Mouse (Mus musculus): ENCODE results near the gene A2ml1. TPM values are rescaled to one million over a fixed set of nuclear protein-coding genes. Genes with fewer than 3 reads are reported as not detected.

A2ml1 gene
- total and polyA plus RNA-seq, 2 experiments from 2014 or later: 1.6 to 13.8 TPM

GRCm38 (mm10) chr6:128505676-128506236 is 75.7 kb downstream of the A2ml1 start:
- Histone ChIP-seq H3K36me3 (ENCODE audit: insufficient read depth, low read length) (no peaks in the 10 kb centered on the region), H3K9ac (replicated peaks; ENCODE audit: low read length) (no peak overlapping the region), H3K9me3 (ENCODE audit: low read length) (no peaks in the 10 kb centered on the region), H3K27me3 (ENCODE audit: insufficient read depth, low read length) (no peaks in the 10 kb centered on the region), H3K27ac (no peak overlapping the region), H3K4me1 (ENCODE audit: insufficient read depth, low read length) (no peaks in the 10 kb centered on the region), H3K4me2 (ENCODE audit: low read depth, low read length) (no peak overlapping the region), H3K4me3 (ENCODE audit: low read length) (no peak overlapping the region)
- DNase-seq (ENCODE audit: low spot score): no peak
- ATAC-seq: no peak
- 91% methylated on average over 2 of the region's 2 CpGs for WGBS
- TF ChIP-seq CTCF (IDR thresholded peaks at IDR 0.05; ENCODE audit: low read depth): no peak

GRCm38 (mm10) chr6:128504743-128505142 is 76.7 kb downstream of the A2ml1 start:
- DNase-seq (ENCODE audit: low spot score): no peak
- H3K4me3 ChIP-seq (ENCODE audit: low read length): no peak overlapping the region
- TF ChIP-seq CTCF (IDR thresholded peaks at IDR 0.05; ENCODE audit: low read depth): no peak
- no peak overlapping the region for H3K27ac ChIP-seq
- no peaks in the 10 kb centered on the region for H3K27me3 ChIP-seq (ENCODE audit: insufficient read depth, low read length)
- no peak overlapping the region for H3K9ac ChIP-seq (replicated peaks; ENCODE audit: low read length)
- no peaks in the 10 kb centered on the region for H3K36me3 ChIP-seq (ENCODE audit: insufficient read depth, low read length)
- no peaks in the 10 kb centered on the region for H3K9me3 ChIP-seq (ENCODE audit: low read length)
- H3K4me1 ChIP-seq (ENCODE audit: insufficient read depth, low read length): no peaks in the 10 kb centered on the region
- H3K4me2 ChIP-seq (ENCODE audit: low read depth, low read length): no peak overlapping the region
- WGBS: 69% methylated on average over 5 of the region's 5 CpGs
- no peak for ATAC-seq

GRCm38 (mm10) chr6:128495346-128495745 is 86.1 kb downstream of the A2ml1 start:
- TF ChIP-seq CTCF (IDR thresholded peaks at IDR 0.05; ENCODE audit: low read depth): no peak
- ATAC-seq: no peak
- no peaks in the 10 kb centered on the region for H3K27me3 ChIP-seq (ENCODE audit: insufficient read depth, low read length)
- WGBS: 47% methylated on average over 1 of the region's 1 CpGs
- H3K4me2 ChIP-seq (ENCODE audit: low read depth, low read length): no peak overlapping the region
- no peaks in the 10 kb centered on the region for H3K9me3 ChIP-seq (ENCODE audit: low read length)
- H3K36me3 ChIP-seq (ENCODE audit: insufficient read depth, low read length): no peaks in the 10 kb centered on the region
- no peak for DNase-seq (ENCODE audit: low spot score)
- H3K9ac ChIP-seq (replicated peaks; ENCODE audit: low read length): no peak overlapping the region
- H3K4me3 ChIP-seq (ENCODE audit: low read length): no peak overlapping the region
- H3K4me1 ChIP-seq (ENCODE audit: insufficient read depth, low read length): no peaks in the 10 kb centered on the region
- no peak overlapping the region for H3K27ac ChIP-seq

- Histone ChIP-seq H3K9ac (replicated peaks; ENCODE audit: low read length) (no peak overlapping the region), H3K27ac (no peak overlapping the region), H3K36me3 (ENCODE audit: insufficient read depth, low read length) (no peaks in the 10 kb centered on the region), H3K27me3 (ENCODE audit: insufficient read depth, low read length) (no peaks in the 10 kb centered on the region), H3K4me2 (ENCODE audit: low read depth, low read length) (no peak overlapping the region), H3K4me1 (ENCODE audit: insufficient read depth, low read length) (no peaks in the 10 kb centered on the region), H3K9me3 (ENCODE audit: low read length) (no peaks in the 10 kb centered on the region), H3K4me3 (ENCODE audit: low read length) (no peak overlapping the region)
- 69% methylated on average over 15 of the region's 15 CpGs for WGBS
- ATAC-seq (no peak), DNase-seq (ENCODE audit: low spot score) (no peak)
- no peak for TF ChIP-seq CTCF (IDR thresholded peaks at IDR 0.05; ENCODE audit: low read depth)
These were observed 86.6 kb downstream of the A2ml1 start for GRCm38 (mm10) chr6:128494646-128495331.

GRCm38 (mm10) chr6:128491916-128492315 is 89.5 kb downstream of the A2ml1 start:
- Histone ChIP-seq H3K4me2 (ENCODE audit: low read depth, low read length) (no peak overlapping the region), H3K36me3 (ENCODE audit: insufficient read depth, low read length) (no peaks in the 10 kb centered on the region), H3K4me3 (ENCODE audit: low read length) (no peak overlapping the region), H3K27me3 (ENCODE audit: insufficient read depth, low read length) (no peaks in the 10 kb centered on the region), H3K9me3 (ENCODE audit: low read length) (no peaks in the 10 kb centered on the region), H3K9ac (replicated peaks; ENCODE audit: low read length) (no peak overlapping the region), H3K27ac (no peak overlapping the region), H3K4me1 (ENCODE audit: insufficient read depth, low read length) (no peaks in the 10 kb centered on the region)
- 70% methylated on average over 4 of the region's 4 CpGs for WGBS
- ATAC-seq (peak; percentile 72), DNase-seq (ENCODE audit: low spot score) (peak; percentile 8)
- TF ChIP-seq CTCF (IDR thresholded peaks at IDR 0.05; ENCODE audit: low read depth): no peak

GRCm38 (mm10) chr6:128490141-128490540 is 91.3 kb downstream of the A2ml1 start:
- no peaks in the 10 kb centered on the region for H3K36me3 ChIP-seq (ENCODE audit: insufficient read depth, low read length)
- ATAC-seq: no peak
- WGBS: 96% methylated on average over 10 of the region's 10 CpGs

More at GRCm38 (mm10) chr6:128490141-128490540, 91.3 kb downstream of the A2ml1 start:
- no peaks in the 10 kb centered on the region for H3K27me3 ChIP-seq (ENCODE audit: insufficient read depth, low read length)
- H3K4me3 ChIP-seq (ENCODE audit: low read length): no peak overlapping the region
- no peak overlapping the region for H3K27ac ChIP-seq
- DNase-seq (ENCODE audit: low spot score): no peak
- H3K9me3 ChIP-seq (ENCODE audit: low read length): no peaks in the 10 kb centered on the region
- no peaks in the 10 kb centered on the region for H3K4me1 ChIP-seq (ENCODE audit: insufficient read depth, low read length)
- no peak for TF ChIP-seq CTCF (IDR thresholded peaks at IDR 0.05; ENCODE audit: low read depth)
- no peak overlapping the region for H3K4me2 ChIP-seq (ENCODE audit: low read depth, low read length)
- no peak overlapping the region for H3K9ac ChIP-seq (replicated peaks; ENCODE audit: low read length)

Other genes with a start within 250 kb of the A2ml1 start
- 12.8 and 16.4 TPM in 2 replicates for gene Tulp3, start 225.8 kb downstream of the A2ml1 start, total RNA-seq (2014; rRNA removed)
- gene Tulp3, start 225.8 kb downstream of the A2ml1 start, polyA plus RNA-seq (2015; fragmentation: Nextera tagmentation; extraction: Ambion mirVana): 15.8 and 17.5 TPM in 2 replicates
- 22.8 and 23.1 TPM in 2 replicates for gene Rhno1, start 218.7 kb downstream of the A2ml1 start, total RNA-seq (2014; rRNA removed)
- gene Rhno1, start 218.7 kb downstream of the A2ml1 start, polyA plus RNA-seq (2015; fragmentation: Nextera tagmentation; extraction: Ambion mirVana): 53.9 and 55.2 TPM in 2 replicates
- 9.7 and 14.4 TPM in 2 replicates for gene Foxm1, start 218.6 kb downstream of the A2ml1 start, total RNA-seq (2014; rRNA removed)
- gene Foxm1, start 218.6 kb downstream of the A2ml1 start, polyA plus RNA-seq (2015; fragmentation: Nextera tagmentation; extraction: Ambion mirVana): 7.2 and 7.5 TPM in 2 replicates
- gene Tex52, start 206.2 kb downstream of the A2ml1 start, total RNA-seq (2014; rRNA removed): 1.4 TPM in 1 of 2 replicates, not detected in the other
- 0.20 and 0.25 TPM in 2 replicates for gene Tex52, start 206.2 kb downstream of the A2ml1 start, polyA plus RNA-seq (2015; fragmentation: Nextera tagmentation; extraction: Ambion mirVana)
- gene Gm44596, start 206.1 kb downstream of the A2ml1 start, total RNA-seq (2014; rRNA removed): not detected in 2 replicates
- not detected in 2 replicates for gene Gm44596, start 206.1 kb downstream of the A2ml1 start, polyA plus RNA-seq (2015; fragmentation: Nextera tagmentation; extraction: Ambion mirVana)
- 8.4 and 13.5 TPM in 2 replicates for gene Nrip2, start 182.3 kb downstream of the A2ml1 start, total RNA-seq (2014; rRNA removed)
- gene Nrip2, start 182.3 kb downstream of the A2ml1 start, polyA plus RNA-seq (2015; fragmentation: Nextera tagmentation; extraction: Ambion mirVana): 9.8 and 10.8 TPM in 2 replicates
- 33.7 and 80.8 TPM in 2 replicates for gene Itfg2, start 156.7 kb downstream of the A2ml1 start, total RNA-seq (2014; rRNA removed)
- gene Itfg2, start 156.7 kb downstream of the A2ml1 start, polyA plus RNA-seq (2015; fragmentation: Nextera tagmentation; extraction: Ambion mirVana): 34.0 and 34.1 TPM in 2 replicates
- 161 and 164 TPM in 2 replicates for gene Fkbp4, start 142.9 kb downstream of the A2ml1 start, total RNA-seq (2014; rRNA removed)
- gene Fkbp4, start 142.9 kb downstream of the A2ml1 start, polyA plus RNA-seq (2015; fragmentation: Nextera tagmentation; extraction: Ambion mirVana): 238 and 246 TPM in 2 replicates
- gene Pzp, start 54.9 kb downstream of the A2ml1 start, total RNA-seq (2014; rRNA removed): 0.14 TPM in 1 of 2 replicates, not detected in the other
- gene Pzp, start 54.9 kb downstream of the A2ml1 start, polyA plus RNA-seq (2015; fragmentation: Nextera tagmentation; extraction: Ambion mirVana): 0.03 and 0.18 TPM in 2 replicates
- gene Klrb1a, start 41.9 kb upstream of the A2ml1 start, total RNA-seq (2014; rRNA removed): not detected in 2 replicates
- not detected in 2 replicates for gene Klrb1a, start 41.9 kb upstream of the A2ml1 start, polyA plus RNA-seq (2015; fragmentation: Nextera tagmentation; extraction: Ambion mirVana)
- not detected in 2 replicates for gene Clec2h, start 80.8 kb upstream of the A2ml1 start, total RNA-seq (2014; rRNA removed)
- not detected in 2 replicates for gene Clec2h, start 80.8 kb upstream of the A2ml1 start, polyA plus RNA-seq (2015; fragmentation: Nextera tagmentation; extraction: Ambion mirVana)
- gene Klrb1, start 141.5 kb upstream of the A2ml1 start, total RNA-seq (2014; rRNA removed): 0.31 and 1.9 TPM in 2 replicates
- gene Klrb1, start 141.5 kb upstream of the A2ml1 start, polyA plus RNA-seq (2015; fragmentation: Nextera tagmentation; extraction: Ambion mirVana): 1.1 and 1.2 TPM in 2 replicates
- gene Klrb1c, start 207.6 kb upstream of the A2ml1 start, total RNA-seq (2014; rRNA removed): 0.10 TPM in 1 of 2 replicates, not detected in the other
- 0.13 and 0.14 TPM in 2 replicates for gene Klrb1c, start 207.6 kb upstream of the A2ml1 start, polyA plus RNA-seq (2015; fragmentation: Nextera tagmentation; extraction: Ambion mirVana)
- not detected in 2 replicates for gene Gm44511, start 244.7 kb upstream of the A2ml1 start, total RNA-seq (2014; rRNA removed)
- not detected in 2 replicates for gene Gm44511, start 244.7 kb upstream of the A2ml1 start, polyA plus RNA-seq (2015; fragmentation: Nextera tagmentation; extraction: Ambion mirVana)
- gene Klrb1b, start 244.7 kb upstream of the A2ml1 start, total RNA-seq (2014; rRNA removed): not detected in 2 replicates
- gene Klrb1b, start 244.7 kb upstream of the A2ml1 start, polyA plus RNA-seq (2015; fragmentation: Nextera tagmentation; extraction: Ambion mirVana): not detected in 2 replicates

Measured in hindbrain, postnatal 0 days (tissue).